Mouse (Mus musculus): ENCODE measurements at regions not wholly inside any gene's neighbourhood (a gene's known extent, or its start where the extent isn't known, plus 50 kb on each side); places are given as distances from the start of the nearest gene placed in this dataset.
A peak's percentile ranks its signal among the peaks of the same experiment; 100 is the strongest.

DNA sequence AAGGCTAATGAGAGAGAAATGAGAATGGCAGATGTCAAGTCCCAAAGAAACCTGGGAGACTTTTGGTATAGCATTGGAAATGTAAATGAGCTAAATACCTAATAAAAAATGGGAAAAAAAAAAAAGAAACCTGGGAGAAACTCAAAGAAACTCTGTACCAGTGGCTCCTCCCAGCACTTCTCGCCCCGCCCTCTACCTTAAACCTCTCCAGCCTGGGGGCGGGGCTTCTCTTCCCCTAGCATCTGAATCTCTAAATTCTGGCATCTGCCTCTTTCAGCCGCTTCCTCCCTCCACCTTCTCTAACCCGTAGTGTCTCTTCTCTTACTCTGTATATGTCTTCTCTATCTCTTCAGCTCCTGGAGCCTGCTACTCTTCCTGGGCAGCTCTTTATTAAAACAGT is 53.2 kb downstream of the Gpr6 start:
- 0 out of 2 replicates have a peak, but pooled peaks have one; percentile 59 for ATAC-seq (replicated peaks; ENCODE audit: low FRiP score, poor library complexity, severe bottlenecking)

DNA sequence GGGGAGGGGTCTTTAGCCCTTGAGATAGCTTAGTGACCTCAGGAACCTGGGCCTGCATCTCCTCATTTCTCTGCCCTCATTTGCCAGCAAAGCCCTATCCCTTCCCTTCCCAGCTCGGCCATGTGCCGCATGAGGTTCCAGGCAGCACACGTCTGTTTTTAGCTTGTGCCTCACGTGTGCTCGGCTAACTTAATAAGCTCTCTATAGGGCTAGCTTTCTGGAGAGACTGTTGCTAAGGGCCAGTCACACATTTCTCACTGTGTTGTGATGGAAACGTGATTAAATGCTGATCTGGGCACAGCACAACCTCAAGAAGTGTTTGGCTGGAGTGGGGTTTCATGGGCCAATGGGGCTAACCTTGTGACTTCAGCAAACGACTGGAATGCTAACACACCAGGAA is 55.5 kb downstream of the Gpr6 start:
- ATAC-seq (replicated peaks; ENCODE audit: low FRiP score, poor library complexity, severe bottlenecking): no peak

DNA sequence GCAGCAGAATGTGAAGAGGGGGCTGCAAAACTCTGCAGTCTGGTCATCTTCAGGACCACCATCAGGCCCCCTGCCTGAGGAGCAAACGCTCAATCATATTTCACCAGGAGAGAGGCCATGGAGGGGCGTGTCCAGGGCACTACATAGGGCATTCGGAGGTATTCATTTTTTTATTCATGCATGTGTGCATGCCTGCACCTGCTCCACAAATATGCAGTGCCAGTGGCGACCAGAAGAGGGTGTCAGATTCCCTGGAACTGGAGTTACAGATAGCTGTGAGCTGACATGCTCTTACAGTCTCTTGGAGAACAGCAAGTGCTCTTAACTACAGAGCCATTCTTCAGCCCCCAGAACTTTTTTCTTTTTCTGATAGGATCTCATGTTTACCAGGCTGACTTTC is 56.4 kb downstream of the Gpr6 start:
- ATAC-seq (replicated peaks; ENCODE audit: low FRiP score, poor library complexity, severe bottlenecking): peak; percentile 71

GRCm38 (mm10) chr10:41010585-41010984 is 61.5 kb downstream of the Gpr6 start:
- ATAC-seq (replicated peaks; ENCODE audit: low FRiP score, poor library complexity, severe bottlenecking): no peak

DNA sequence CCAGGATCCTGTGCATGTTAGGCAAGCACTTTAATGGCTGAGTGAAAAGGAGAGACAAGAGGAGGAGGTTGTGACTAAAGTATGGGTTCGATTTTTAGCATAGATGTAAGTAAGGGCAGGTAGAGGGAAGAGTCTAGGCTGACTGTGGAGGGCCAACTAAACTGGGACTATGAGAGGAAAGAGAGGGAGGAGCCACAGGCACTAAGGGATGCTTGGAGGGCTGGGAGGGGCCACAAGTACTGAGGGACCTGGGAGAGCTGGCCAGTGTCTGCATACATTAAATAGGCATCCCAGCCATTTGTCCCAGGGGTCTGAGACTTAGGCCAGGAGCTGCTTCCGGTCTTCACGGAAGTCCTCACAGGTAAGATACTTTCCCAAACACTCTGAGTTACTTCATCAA is 64.2 kb downstream of the Gpr6 start:
- ATAC-seq (replicated peaks; ENCODE audit: low FRiP score, poor library complexity, severe bottlenecking): peak; percentile 52

GRCm38 (mm10) chr10:41006634-41007033 is 65.5 kb downstream of the Gpr6 start:
- peak; percentile 90 for ATAC-seq (replicated peaks; ENCODE audit: low FRiP score, poor library complexity, severe bottlenecking)

GRCm38 (mm10) chr10:41005776-41006175 is 66.3 kb downstream of the Gpr6 start:
- ATAC-seq (replicated peaks; ENCODE audit: low FRiP score, poor library complexity, severe bottlenecking): no peak

- ATAC-seq (replicated peaks; ENCODE audit: low FRiP score, poor library complexity, severe bottlenecking): no peak
Measured at GRCm38 (mm10) chr10:41004753-41005152, 67.3 kb downstream of the Gpr6 start.

- peak; percentile 58 for ATAC-seq (replicated peaks; ENCODE audit: low FRiP score, poor library complexity, severe bottlenecking)
Measured at GRCm38 (mm10) chr10:41004044-41004689, 67.9 kb downstream of the Gpr6 start.

DNA sequence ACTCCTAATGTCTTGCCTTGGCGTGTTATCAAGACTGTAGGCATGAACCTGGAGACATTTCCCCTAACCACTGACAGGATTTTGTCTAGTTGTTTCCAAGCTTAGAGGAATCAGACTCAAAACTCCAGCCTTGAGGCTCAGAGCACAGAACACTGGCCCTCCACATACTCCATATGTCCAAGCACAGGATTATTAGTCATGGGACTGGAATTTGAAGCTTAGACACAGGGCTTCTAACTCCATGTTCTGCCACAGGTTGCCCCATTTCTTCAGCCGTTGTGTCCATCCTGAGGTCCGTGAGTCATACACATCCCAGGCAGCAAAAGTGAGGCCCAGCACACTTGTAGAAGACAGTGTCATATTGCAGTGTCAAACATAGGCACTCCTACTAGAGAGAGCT is 68.9 kb downstream of the Gpr6 start:
- ATAC-seq (replicated peaks; ENCODE audit: low FRiP score, poor library complexity, severe bottlenecking): no peak

DNA sequence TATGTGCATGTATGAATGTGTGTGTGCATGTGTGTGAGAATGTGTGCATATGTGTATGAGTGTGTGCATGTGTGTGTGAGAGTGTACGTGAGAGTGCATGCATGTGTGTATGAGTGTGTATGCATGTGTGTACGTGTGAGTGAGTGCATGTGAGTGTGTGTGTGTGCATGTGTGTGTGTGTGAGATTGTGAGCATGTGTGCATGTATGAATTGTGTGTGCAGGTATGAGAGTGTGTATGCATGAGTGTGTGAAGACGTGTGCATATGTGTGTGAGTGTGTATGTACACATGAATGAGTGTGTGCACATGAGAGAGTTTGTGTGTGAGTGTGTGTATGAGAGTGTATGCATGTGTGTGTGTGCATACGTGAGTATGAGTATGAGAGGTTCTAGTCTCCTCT is 71.1 kb downstream of the Gpr6 start:
- no peak for ATAC-seq (replicated peaks; ENCODE audit: low FRiP score, poor library complexity, severe bottlenecking)

- no peak for ATAC-seq (replicated peaks; ENCODE audit: low FRiP score, poor library complexity, severe bottlenecking)
Measured at GRCm38 (mm10) chr10:40999486-40999885, 72.6 kb downstream of the Gpr6 start.

DNA sequence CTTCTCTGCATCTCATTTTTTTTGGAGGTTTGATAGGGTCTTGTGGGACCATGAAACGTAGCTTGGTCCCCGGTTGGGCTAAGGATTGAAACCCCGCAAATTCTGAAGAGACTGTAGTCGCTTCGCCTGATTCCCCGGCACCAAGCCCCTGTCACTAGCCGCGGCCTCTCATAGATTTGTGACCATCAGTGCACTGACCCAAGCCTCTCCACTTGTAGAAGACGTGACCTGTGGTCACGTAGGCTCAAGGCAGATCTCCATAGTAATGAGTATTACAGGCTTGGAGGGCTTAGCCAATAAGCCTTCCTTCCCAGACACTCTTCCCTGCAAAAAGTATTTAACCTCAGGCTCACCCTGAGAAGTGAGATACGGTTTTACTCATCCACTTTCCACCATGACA is 73.3 kb downstream of the Gpr6 start:
- ATAC-seq (replicated peaks; ENCODE audit: low FRiP score, poor library complexity, severe bottlenecking): no peak

DNA sequence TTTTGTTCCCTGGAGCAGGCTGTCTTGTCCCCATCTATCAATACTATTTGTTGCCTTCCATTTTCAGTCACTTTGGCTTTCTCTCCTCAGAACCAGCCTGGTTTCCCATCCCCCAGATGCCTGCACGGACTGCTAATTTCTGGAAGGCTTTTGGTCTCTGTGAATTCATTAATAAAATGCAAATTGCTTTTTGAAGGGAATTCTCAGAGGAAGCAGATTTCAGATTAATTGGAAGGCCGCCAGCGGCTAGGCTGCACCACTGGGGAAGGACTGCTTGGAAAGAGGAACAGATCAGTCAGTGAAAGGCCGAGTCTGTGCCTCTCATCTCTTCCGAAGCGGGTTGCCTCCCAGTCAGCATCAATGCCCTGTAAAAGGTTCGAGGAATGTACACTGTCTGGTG is 73.8 kb downstream of the Gpr6 start:
- no peak for ATAC-seq (replicated peaks; ENCODE audit: low FRiP score, poor library complexity, severe bottlenecking)

DNA sequence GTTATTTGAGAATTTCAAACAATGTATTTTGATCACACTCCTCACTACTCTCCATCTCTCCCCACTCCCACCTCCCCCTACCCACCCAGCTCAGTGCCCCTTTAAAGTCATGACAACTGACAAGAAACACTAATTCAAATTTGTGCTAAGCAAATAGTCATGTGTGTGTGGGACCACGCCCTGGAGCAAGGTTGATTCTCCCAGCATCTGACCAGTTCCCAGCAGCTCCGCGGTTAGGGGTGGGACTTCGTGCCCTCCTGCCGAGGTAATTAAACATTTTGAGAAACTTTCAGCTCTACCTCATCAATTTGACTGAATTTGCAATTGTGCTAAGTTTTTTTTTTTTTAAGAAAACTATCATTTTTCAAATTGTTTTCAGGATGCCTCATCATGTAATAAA is 74.5 kb downstream of the Gpr6 start:
- no peak for ATAC-seq (replicated peaks; ENCODE audit: low FRiP score, poor library complexity, severe bottlenecking)
